Mouse (Mus musculus) layer of hippocampus, postnatal 10 days (tissue): Measurements from ENCODE around the gene Ace. TPM values are rescaled to one million over a fixed set of nuclear protein-coding genes. Genes with fewer than 3 reads are reported as not detected.

ENCODE experiments used
- DNase-seq, 2 experiments: peaks; one replicate each; pipeline ENCODE4 v3.0.0; 2021; ENCODE audit warnings: low spot score in 2 of 2
- long read RNA-seq: library from polyadenylated mRNA; stranded (forward); transcript quantifications from one replicate; pipeline ENCODE4 v2.0.0, GENCODE M21; 2023
- total RNA-seq, 2 experiments: library from RNA; stranded (reverse); gene quantifications; 2 replicates each; pipeline ENCODE4 v1.2.3; 2021

The Ace gene
- 10 to 100 TPM; 11.1 to 12.6 TPM for total RNA-seq
- long read RNA-seq, full-length matches to known transcripts, result 1 of 4 reads
- long read RNA-seq, partial matches to known transcripts, result 1 of 4 reads
- long read RNA-seq, other reads (novel, unspliced or antisense), result 2 of 4 reads

DNA sequence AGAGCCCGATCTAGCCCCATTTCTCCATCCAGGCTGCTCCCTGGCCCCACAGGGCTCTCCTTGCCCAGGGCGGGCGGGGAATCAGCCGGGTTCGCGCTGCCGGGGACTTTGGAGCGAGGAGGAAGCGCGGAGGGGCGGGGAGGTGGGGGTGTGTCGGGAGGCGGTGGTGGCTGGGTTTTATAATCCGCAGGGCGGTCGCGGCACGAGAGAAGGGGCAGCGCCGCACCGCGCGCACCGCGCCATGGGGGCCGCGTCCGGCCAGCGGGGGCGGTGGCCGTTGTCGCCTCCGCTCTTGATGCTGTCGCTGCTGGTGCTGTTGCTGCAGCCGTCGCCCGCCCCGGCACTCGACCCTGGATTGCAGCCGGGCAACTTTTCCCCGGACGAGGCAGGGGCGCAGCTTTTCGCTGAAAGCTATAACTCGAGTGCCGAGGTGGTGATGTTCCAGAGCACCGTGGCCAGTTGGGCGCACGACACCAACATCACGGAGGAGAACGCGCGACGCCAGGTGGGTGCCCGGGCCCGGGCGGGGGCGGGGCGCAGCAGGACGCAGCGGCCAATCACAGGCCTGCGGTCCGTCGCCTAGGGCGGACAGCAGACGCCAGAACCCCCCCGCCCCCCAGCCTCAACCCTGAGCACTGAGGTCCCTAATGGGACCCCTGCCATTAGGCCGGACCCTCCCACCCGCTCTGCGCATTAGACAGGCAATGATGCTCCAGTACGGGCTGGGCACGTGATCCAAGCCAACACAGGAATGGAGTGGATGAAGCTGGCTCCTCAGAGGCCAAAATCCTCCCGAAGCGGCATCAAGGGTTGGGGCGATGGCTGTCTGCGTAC, at the start of gene Ace:
Ace (plus strand) TSS at position 205 of the 834 bp plus-strand sequence.
- DNase-seq, result peak in 1 of 2 experiments; percentile 32

- no peak for DNase-seq
These were observed 47.5 kb upstream of the Ace start for GRCm38 (mm10) chr11:105920098-105920785.

GRCm38 (mm10) chr11:105920836-105921235, 46.9 kb upstream of the Ace start:
- no peak for DNase-seq

GRCm38 (mm10) chr11:105921275-105921674, 46.5 kb upstream of the Ace start:
- DNase-seq, result no peak

DNA sequence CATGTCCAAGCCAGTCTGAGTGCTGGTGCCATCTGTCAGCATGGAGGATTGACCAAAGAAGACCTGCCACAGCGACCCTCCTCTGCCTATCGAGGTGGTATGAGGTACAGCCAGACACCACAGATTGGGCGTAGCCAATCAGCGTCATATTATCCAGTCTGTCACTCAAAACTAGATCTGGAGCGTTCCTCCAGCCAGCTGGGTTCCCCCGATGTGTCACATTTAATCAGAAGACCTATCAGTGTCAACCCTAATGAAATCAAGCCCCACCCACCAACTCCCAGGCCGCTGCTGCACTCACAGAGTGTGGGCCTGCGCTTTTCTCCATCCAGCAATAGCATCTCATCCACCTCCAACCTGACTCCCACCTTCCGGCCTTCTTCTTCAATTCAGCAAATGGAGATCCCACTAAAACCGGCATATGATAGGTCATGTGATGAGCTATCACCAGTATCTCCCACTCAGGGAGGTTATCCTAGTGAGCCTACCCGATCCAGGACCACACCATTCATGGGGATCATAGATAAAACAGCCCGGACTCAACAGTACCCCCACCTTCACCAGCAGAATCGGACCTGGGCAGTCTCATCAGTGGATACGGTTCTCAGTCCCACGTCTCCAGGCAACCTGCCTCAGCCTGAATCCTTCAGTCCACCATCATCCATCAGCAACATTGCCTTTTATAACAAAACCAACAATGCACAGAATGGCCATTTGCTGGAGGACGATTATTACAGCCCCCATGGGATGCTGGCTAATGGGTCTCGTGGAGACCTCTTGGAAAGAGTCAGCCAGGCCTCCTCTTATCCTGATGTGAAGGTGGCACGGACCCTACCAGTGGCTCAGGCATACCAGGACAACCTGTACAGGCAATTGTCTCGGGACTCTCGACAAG, 44.7 kb upstream of the Ace start:
- no peak for DNase-seq

GRCm38 (mm10) chr11:105927065-105928030, 40.4 kb upstream of the Ace start:
- peak; percentile 78 to 80 for DNase-seq

GRCm38 (mm10) chr11:105928171-105928570, 39.6 kb upstream of the Ace start:
- no peak for DNase-seq

DNA sequence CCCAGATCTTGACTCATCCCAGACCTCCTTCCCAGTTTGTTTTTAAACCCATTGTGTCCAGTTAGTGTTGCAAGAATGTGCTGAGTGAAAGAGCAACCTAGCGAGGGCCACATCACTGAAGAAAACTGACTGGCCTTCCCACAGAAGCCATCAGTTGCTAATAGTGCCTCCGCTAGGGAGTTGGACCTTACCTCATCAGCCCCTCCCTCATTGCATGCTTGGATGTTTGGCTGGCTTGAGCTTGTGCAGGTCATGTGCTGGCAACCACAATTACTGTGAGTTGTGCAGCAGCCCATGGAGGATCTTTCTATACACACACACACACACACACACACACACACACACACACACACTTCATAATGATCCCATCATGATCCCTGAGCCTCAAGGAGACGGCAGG, 36.4 kb upstream of the Ace start:
- no peak for DNase-seq

DNA sequence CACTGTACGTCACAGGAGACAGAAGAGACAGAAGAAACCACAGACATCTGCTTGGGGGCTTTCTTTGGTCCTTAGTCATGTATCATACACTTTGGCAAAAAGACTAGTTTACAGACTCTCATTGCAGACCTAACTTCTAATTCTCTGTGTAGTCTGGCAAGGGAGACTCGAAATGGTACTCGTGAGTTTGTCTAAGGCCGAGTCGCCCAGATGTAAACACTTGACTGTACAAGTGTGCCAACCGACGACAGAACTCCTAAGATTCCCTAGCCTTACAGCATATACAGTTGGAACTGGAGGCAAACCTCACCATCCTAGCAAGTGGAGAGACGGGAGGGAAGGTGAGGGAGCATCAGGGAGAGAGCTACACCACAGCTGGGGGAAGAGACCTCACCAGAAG, 34.0 kb upstream of the Ace start:
- no peak for DNase-seq

- DNase-seq, result no peak
These were observed 33.4 kb upstream of the Ace start for GRCm38 (mm10) chr11:105934303-105934711.

GRCm38 (mm10) chr11:105934816-105935215, 32.9 kb upstream of the Ace start:
- no peak for DNase-seq

DNA sequence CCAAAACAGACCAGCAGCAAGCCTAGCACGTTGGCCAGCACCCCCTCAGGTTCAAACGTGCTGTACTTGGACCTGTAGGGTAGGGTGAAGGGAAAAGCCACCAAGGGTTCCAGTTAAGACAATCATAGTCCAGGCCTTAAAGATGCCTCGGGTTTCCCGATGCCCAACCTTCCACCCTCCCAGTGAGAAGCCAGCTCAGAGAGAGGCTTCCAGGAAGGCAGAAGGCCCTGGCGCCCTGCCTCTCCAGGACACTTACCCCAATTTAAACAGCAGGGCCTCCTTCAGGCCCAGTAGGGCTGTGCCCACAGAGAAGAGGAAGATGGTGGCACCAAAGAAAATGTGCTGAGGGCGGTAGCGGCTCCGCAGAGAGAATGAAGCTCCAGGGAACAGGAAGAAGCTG, 32.2 kb upstream of the Ace start:
- no peak for DNase-seq

- peak; percentile 70 to 76 for DNase-seq
These were observed 31.5 kb upstream of the Ace start for GRCm38 (mm10) chr11:105936200-105936599.

- DNase-seq, result no peak
These were observed 30.8 kb upstream of the Ace start for GRCm38 (mm10) chr11:105936974-105937373.

GRCm38 (mm10) chr11:105938771-105939170, 29.0 kb upstream of the Ace start:
- no peak for DNase-seq

DNA sequence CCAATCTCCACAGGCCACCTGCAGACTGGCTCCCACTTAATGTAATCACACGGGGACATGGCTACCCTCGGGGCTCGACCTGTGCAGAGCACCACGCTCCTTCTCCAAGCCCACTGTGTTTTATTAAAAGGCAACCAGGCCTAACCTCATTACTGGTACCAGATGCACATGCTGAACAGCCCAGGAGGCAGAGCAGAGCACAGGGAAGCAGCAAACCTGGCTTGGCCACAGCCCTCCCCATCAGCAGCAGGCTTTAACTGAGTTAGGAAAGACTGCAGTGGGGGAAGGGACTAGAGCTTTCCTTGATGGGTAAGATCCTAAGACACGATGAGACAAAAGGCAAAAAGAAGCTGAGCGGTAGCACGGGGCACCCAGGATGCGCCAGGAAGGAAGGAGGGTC, 25.8 kb upstream of the Ace start:
- DNase-seq, result no peak

DNA sequence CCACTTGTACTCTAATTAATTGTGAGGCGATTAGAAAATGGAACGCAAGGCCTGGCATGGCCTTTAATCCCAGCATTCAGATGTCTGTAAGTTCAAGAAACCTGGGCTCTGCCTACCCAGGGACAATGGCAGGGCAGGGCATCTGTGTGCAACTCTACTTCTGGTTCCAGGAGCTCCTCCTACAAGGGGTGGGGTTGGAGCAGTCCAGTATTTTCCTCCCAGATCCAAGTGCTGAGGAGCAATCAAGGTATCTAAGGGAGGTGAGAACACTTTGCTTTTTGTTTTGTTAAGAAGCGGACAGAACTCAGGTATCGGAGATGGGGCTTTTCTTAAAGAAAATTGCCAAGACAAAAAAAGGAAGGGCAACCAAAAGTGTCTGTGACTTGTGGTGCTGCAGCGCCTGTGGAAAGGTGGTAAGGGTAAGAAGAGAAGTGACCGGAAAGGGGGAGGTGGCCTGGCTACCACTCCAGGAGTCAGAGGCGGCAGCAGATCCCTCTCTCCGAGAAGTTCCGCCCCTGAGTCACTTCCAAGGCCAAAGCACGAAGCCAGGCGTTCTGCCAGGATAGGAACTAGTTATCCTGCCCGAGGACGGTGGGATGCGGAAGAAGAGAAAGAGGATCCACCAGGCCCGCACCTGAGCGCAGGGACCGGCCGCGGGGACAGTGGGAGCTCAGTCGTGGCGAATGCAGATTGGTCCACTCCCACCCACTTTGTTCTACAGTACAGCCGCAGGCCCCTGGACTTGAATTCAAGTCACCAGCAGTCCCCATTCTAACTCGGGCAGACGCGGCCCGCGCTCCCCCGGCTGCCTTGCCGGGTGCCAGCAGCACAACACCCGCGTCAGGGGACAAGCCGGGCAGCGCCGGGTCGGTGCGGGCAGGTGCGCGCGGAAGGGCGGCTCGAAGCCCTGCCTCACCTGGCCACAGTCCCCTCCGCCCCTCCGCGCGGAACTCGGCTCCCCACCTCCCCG, 24.3 kb upstream of the Ace start:
- no peak for DNase-seq

DNA sequence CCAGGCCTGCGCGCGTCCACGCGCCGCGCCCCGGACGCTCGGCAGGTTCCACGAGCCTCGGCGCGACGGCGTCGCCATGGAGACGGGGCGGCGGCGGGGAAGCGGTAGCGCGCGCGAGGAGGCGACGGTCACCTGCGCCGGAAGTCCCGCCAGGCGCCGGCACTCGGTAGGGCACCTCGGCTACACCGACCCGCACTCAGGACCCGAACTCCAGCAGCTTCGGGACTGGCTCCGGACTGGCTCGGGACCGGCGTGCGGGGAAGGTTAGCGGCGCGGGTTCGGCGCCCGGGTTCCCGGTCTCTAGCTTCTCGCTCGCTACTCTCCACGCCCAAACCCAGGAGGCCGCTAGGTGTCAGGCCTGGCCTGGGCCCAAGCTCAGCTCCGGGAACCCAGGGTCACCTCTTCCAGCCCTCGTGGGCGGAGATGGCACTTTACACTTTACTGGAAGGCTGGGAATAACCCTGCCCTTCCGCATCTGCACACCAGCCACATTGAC, 23.6 kb upstream of the Ace start:
- peak; percentile 46 to 65 for DNase-seq
